Mouse (Mus musculus): ENCODE data around the gene 1700102P08Rik. TPM values are rescaled to one million over a fixed set of nuclear protein-coding genes. Genes with fewer than 3 reads are reported as not detected.

The 1700102P08Rik gene
- polyA plus RNA-seq, 1 experiment from 2014 or later: 1.6 TPM

DNA sequence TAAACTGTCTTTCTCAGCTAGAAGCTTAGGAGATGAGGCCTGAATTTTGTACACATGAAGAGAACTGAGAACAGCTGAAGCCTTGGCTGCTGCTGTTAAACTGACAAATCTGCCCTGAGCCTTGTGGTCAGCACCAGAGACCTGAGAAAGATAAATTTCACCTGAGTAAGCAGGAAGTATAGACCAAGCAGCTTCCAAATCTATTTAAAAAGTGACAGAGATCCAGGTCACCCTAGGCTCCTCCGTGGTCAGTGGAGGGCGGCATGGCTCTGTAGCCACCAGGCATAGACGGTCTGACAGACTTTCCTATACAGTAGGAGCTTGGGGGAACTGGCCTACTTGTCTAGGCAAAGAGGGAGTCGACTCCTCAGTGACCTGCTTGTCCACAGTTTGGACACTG, 5.8 kb upstream of the 1700102P08Rik start:
- no peak overlapping the region for H3K4me3 ChIP-seq
- no peak overlapping the region for H3K27ac ChIP-seq (replicated peaks)
- no peaks in the 10 kb centered on the region for H3K4me1 ChIP-seq
- H3K36me3 ChIP-seq: peaks cover 90% of the 10 kb centered on the region
- H3K9me3 ChIP-seq: no peaks in the 10 kb centered on the region
- H3K27me3 ChIP-seq: no peaks in the 10 kb centered on the region
- H3K9ac ChIP-seq (replicated peaks): no peak overlapping the region
- no peak overlapping the region for H3K4me2 ChIP-seq (replicated peaks)
- no peak for ATAC-seq (replicated peaks)
- WGBS: 88% methylated on average over 4 of the region's 4 CpGs

DNA sequence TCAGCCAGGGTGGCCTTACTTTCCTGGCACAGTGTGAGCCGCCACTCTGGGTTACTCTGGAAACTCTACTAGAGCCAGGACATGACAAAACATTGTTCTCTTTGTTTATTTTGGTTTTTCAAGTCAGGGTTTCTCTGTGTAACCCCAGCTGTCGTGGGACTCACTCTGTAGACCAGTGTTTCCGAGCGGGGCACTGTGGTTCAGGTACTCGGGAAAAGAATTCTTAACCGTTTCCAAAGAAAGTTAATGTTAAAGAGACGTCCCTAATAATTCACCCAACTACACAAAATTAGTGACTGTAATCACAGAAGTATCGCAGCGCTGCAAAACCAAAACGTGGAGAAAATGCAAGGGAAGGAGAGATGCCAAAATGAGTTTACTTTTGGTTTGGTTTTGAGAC, 4.0 kb upstream of the 1700102P08Rik start:
- Histone ChIP-seq H3K4me1 (no peaks in the 10 kb centered on the region), H3K9me3 (no peaks in the 10 kb centered on the region), H3K9ac (replicated peaks) (no peak overlapping the region), H3K4me2 (replicated peaks) (no peak overlapping the region), H3K27ac (replicated peaks) (no peak overlapping the region), H3K36me3 (peaks cover 84% of the 10 kb centered on the region), H3K4me3 (no peak overlapping the region), H3K27me3 (no peaks in the 10 kb centered on the region)
- no peak for ATAC-seq (replicated peaks)
- WGBS: 88% methylated on average over 10 of the region's 10 CpGs

DNA sequence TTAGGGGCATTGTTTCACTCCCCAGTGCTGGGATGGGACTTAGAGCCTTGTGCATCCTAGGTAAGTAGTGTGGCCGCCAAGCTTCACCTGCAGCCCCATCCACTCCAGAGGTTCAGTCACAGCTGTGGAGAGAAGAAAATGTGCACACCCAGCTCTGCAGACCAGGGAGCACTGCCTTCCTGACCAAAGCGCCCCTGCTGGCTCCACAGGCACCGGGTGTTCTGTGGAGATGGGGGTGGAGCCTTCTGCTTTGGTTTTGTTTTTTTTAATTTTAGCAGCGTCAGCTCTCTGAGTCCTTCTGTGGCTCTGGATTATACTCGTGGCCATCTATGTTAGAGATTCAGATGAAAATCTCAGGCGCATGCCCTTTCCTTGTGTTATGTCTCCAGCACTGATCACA, 3.4 kb upstream of the 1700102P08Rik start:
- no peaks in the 10 kb centered on the region for H3K27me3 ChIP-seq
- H3K27ac ChIP-seq (replicated peaks): no peak overlapping the region
- H3K4me3 ChIP-seq: no peak overlapping the region
- no peak overlapping the region for H3K9ac ChIP-seq (replicated peaks)
- no peak overlapping the region for H3K4me2 ChIP-seq (replicated peaks)
- no peaks in the 10 kb centered on the region for H3K4me1 ChIP-seq
- WGBS: 88% methylated on average over 6 of the region's 6 CpGs
- H3K9me3 ChIP-seq: no peaks in the 10 kb centered on the region
- ATAC-seq (replicated peaks): no peak
- peaks cover 78% of the 10 kb centered on the region for H3K36me3 ChIP-seq

DNA sequence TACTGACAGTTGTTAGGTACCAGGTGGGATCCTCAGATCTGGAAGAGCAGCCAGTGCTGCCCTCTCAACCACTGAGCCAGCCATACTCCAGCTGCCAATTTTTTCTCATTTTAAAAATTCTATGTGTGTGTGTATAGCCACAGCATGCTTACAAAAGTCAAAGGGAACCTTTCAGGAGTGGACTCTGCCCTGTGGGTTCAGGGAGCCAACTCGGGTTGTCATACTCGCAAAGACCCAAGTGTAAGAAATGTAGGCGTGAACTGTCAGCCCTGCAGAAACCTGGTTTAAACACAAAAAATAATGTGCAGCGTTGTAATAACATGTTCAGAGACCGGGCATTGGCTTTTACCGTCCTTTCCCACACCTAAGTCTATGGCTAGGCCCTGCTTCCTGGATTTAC, 1.6 kb downstream of the 1700102P08Rik start:
- Histone ChIP-seq H3K36me3 (peaks cover 33% of the 10 kb centered on the region), H3K9ac (replicated peaks) (no peak overlapping the region), H3K27ac (replicated peaks) (no peak overlapping the region), H3K9me3 (no peaks in the 10 kb centered on the region), H3K4me2 (replicated peaks) (no peak overlapping the region), H3K4me1 (no peaks in the 10 kb centered on the region), H3K27me3 (no peaks in the 10 kb centered on the region), H3K4me3 (no peak overlapping the region)
- 96% methylated on average over 6 of the region's 6 CpGs for WGBS
- ATAC-seq (replicated peaks): no peak

DNA sequence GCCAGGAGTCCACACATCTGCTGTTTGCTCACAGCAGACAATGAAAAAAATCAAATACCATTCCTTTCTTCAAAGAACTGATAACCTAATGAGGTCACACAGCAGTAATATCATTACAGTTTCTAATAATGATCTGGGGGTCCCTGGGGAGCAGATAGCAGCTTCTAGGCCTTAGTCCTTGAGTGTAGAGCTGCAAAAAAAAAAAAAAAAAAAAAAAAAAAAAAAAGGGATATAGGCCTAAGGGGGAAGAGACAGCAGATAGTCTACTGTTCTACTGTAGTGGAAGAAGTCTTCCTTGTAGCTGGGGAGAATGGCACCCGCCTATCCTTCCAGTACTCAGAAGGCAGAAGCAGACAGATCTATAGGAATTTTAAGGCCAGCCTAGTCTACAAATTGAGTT, 2.8 kb downstream of the 1700102P08Rik start:
- Histone ChIP-seq H3K27me3 (no peaks in the 10 kb centered on the region), H3K36me3 (peaks cover 25% of the 10 kb centered on the region), H3K27ac (replicated peaks) (no peak overlapping the region), H3K4me1 (no peaks in the 10 kb centered on the region), H3K4me3 (no peak overlapping the region), H3K4me2 (replicated peaks) (no peak overlapping the region), H3K9ac (replicated peaks) (no peak overlapping the region), H3K9me3 (no peaks in the 10 kb centered on the region)
- ATAC-seq (replicated peaks): no peak
- WGBS: 87% methylated on average over 1 of the region's 1 CpGs

DNA sequence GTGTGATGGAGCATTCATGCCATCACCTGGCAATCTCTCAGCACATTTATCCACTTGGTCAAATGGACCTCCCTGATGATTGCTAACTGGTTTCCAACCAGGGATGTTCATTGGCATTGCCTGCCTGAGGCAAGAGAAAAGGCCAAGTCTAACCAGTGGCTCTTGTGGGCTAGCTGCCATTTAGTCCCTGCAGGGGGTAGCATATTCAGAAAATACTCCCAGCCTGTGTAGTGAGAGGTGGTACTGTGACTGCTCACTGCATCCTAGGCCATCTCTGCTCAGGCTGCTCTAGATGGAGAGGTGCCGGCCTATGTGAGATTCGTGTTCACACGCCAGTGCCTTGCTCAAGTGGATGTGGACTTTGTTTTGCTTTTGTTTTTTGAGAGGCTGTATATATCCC, 5.7 kb downstream of the 1700102P08Rik start:
- H3K27me3 ChIP-seq: no peaks in the 10 kb centered on the region
- H3K4me2 ChIP-seq (replicated peaks): no peak overlapping the region
- peaks cover 12% of the 10 kb centered on the region for H3K4me1 ChIP-seq
- ATAC-seq (replicated peaks): no peak
- no peaks in the 10 kb centered on the region for H3K9me3 ChIP-seq
- H3K36me3 ChIP-seq: no peaks in the 10 kb centered on the region; the same call in 1 of the 2 replicates
- WGBS: 86% methylated on average over 3 of the region's 3 CpGs
- no peak overlapping the region for H3K27ac ChIP-seq (replicated peaks)
- H3K9ac ChIP-seq (replicated peaks): no peak overlapping the region
- no peak overlapping the region for H3K4me3 ChIP-seq

DNA sequence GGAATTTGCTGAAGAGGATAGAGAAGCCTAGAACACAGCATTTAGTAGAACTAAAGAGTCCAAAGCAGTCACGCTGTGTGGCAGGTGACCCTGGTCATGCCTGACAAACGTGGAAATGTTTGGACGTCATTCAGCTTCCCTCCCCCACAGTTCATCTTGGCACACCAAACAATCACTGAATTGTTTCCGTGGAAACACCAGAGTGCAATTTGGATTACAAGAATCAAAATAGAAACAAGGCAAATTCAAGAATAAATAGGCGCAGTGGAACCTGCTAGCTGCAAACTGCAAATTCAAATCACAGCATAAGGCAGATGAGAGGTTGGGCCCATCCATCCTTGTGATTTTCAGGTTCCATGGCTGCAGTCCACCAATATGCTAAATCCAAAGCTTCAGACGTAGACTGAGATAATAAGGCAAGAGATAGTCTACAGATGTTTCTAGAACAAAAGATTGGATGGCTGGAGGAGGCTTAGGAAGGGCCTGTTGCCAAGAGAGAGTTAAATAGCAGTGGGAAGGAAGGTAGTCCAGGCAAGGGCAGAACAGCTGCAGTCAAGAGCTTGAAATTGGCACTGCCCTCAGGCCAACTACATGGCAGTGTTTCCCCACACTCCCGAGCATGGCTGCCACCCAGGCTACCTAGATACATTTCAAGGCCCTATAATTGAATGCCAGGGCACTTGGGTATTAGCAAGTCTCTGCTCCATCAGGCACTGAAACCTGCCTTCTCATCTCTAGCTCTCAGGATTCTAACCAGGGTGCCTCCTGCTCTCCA, 8.8 kb downstream of the 1700102P08Rik start:
- no peak overlapping the region for H3K9ac ChIP-seq (replicated peaks)
- H3K4me3 ChIP-seq: no peak overlapping the region
- H3K27ac ChIP-seq (replicated peaks): peak overlapping the region; percentile 70
- no peak overlapping the region for H3K4me2 ChIP-seq (replicated peaks)
- H3K36me3 ChIP-seq: no peaks in the 10 kb centered on the region
- peaks cover 12% of the 10 kb centered on the region for H3K4me1 ChIP-seq
- no peaks in the 10 kb centered on the region for H3K27me3 ChIP-seq
- WGBS: 32% methylated on average over 7 of the region's 7 CpGs
- no peak for ATAC-seq (replicated peaks)
- H3K9me3 ChIP-seq: no peaks in the 10 kb centered on the region

DNA sequence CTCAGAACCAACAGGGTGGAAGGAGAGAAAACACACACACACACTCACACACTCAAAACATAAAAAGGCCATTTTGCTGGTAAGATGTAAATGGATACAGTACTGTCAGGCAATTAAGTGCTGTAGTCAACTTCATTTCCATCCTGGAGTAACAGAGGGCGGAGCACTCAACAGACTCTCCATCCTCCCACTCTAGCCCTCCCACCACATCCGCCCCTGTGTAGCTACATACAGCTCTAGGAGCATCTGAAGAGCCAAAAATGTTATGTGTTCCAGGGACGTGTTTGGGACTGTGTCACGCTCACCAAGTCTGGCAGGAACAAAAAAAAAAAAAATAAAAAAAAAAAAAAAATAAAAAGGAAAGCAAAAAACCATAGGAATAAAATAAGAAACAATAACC, 10.5 kb downstream of the 1700102P08Rik start:
- no peak overlapping the region for H3K4me3 ChIP-seq
- H3K9ac ChIP-seq (replicated peaks): no peak overlapping the region
- no peak overlapping the region for H3K4me2 ChIP-seq (replicated peaks)
- H3K27me3 ChIP-seq: no peaks in the 10 kb centered on the region
- no peak overlapping the region for H3K27ac ChIP-seq (replicated peaks)
- H3K4me1 ChIP-seq: peaks cover 12% of the 10 kb centered on the region
- WGBS: 86% methylated on average over 4 of the region's 4 CpGs
- ATAC-seq (replicated peaks): no peak
- H3K36me3 ChIP-seq: no peaks in the 10 kb centered on the region
- H3K9me3 ChIP-seq: no peaks in the 10 kb centered on the region

DNA sequence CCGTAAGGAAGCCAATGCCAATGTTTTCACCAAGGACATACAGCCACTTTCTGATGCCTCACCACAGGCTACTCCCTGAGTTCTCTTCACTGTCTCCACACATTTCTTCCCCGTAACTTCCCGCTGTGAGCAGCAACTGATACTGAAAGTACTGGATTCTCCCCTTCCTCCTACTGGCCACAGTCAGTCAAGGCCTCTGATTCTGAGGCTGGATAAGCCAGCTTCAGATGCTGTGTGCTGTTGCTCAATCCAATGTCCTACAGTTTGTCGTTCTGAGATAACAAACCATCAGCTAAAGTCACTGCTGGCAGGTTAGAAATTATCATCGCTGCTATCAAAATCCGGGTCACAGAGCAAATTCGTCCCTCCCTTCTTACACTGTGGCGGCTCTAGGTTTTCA, 11.8 kb downstream of the 1700102P08Rik start:
- Histone ChIP-seq H3K27me3 (no peaks in the 10 kb centered on the region), H3K4me1 (peaks cover 12% of the 10 kb centered on the region), H3K4me3 (no peak overlapping the region), H3K36me3 (no peaks in the 10 kb centered on the region), H3K9ac (replicated peaks) (no peak overlapping the region), H3K9me3 (no peaks in the 10 kb centered on the region), H3K27ac (replicated peaks) (no peak overlapping the region), H3K4me2 (replicated peaks) (no peak overlapping the region)
- 81% methylated on average over 8 of the region's 8 CpGs for WGBS
- no peak for ATAC-seq (replicated peaks)

DNA sequence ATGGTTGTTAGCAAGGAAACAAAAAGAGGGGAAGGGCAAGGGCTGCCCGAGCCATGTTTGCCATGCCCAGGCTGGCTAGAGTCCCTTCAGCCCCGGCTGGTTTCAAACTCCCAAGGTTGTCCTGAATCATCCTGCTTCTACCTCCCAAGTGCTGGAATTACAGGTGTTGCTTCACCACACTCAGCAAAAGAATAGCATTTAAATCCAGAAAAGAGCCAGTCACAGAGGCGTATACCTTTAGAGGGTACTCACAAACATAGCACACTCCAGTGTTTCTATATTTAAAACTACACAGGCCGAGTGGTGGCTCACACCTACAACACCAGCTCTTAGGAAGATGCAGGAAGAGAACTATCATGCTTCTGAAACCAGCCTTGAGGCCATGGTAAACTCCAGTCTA, 16.9 kb downstream of the 1700102P08Rik start:
- Histone ChIP-seq H3K36me3 (no peaks in the 10 kb centered on the region), H3K4me1 (peaks cover 9% of the 10 kb centered on the region; the same call in 1 of the 2 replicates), H3K4me3 (no peak overlapping the region), H3K4me2 (replicated peaks) (no peak overlapping the region), H3K9me3 (no peaks in the 10 kb centered on the region), H3K27me3 (no peaks in the 10 kb centered on the region), H3K9ac (replicated peaks) (no peak overlapping the region), H3K27ac (replicated peaks) (no peak overlapping the region)
- 92% methylated on average over 4 of the region's 4 CpGs for WGBS
- ATAC-seq (replicated peaks): no peak

DNA sequence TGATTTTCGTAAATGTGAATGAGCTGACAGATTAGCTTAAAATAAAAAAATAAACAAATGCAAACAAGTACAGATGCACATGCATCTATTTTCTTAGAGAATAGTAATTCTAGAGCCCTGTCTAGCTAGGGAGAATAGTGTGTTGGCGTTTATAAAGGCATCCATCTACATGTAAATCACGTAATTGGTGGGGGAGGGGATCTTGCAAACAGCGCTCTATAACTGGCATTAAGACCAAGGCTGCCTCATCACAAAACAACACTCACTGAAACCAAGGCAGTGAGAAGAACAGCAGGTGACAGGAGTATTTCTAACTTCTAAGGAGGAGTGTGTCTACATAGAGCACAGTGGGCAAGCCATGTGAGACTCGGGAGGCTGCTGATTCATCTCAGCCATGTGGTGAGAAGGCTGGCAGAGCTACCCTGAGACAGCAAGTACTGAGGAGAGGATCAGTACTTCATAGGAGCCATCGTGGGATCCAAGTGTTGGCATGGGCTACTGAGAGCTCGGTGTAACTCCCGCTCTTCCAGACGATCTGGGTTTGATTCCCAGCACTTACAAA, 18.9 kb downstream of the 1700102P08Rik start:
- Histone ChIP-seq H3K4me1 (peaks cover 9% of the 10 kb centered on the region; the same call in 1 of the 2 replicates), H3K9ac (replicated peaks) (no peak overlapping the region), H3K4me3 (no peak overlapping the region), H3K4me2 (replicated peaks) (no peak overlapping the region), H3K27me3 (no peaks in the 10 kb centered on the region), H3K36me3 (no peaks in the 10 kb centered on the region), H3K9me3 (no peaks in the 10 kb centered on the region), H3K27ac (replicated peaks) (no peak overlapping the region)
- WGBS: 65% methylated on average over 9 of the region's 9 CpGs
- ATAC-seq (replicated peaks): no peak

DNA sequence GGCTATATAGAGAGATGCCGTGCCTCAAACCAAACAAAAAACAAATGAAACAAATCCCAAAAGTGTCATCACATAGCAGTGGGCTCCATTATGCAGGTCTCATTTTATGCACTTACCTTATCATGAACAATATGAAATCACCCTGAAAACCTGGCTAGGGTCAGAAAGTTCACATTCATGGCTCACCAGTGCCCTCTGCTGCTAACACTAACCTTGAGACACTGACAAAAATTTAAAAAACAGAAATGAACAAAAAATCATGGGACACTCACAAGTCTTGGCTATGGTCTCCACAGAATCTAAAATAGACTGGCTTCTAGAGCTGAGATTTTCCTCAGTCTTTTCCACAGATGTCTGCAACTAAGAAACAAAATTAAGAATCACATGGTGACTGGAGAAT, 19.6 kb downstream of the 1700102P08Rik start:
- Histone ChIP-seq H3K4me3 (no peak overlapping the region), H3K27ac (replicated peaks) (no peak overlapping the region), H3K9me3 (no peaks in the 10 kb centered on the region), H3K4me1 (peaks cover 9% of the 10 kb centered on the region; the same call in 1 of the 2 replicates), H3K27me3 (no peaks in the 10 kb centered on the region), H3K4me2 (replicated peaks) (no peak overlapping the region), H3K9ac (replicated peaks) (no peak overlapping the region), H3K36me3 (no peaks in the 10 kb centered on the region)
- no peak for ATAC-seq (replicated peaks)
- WGBS: 75% methylated on average over 1 of the region's 1 CpGs

DNA sequence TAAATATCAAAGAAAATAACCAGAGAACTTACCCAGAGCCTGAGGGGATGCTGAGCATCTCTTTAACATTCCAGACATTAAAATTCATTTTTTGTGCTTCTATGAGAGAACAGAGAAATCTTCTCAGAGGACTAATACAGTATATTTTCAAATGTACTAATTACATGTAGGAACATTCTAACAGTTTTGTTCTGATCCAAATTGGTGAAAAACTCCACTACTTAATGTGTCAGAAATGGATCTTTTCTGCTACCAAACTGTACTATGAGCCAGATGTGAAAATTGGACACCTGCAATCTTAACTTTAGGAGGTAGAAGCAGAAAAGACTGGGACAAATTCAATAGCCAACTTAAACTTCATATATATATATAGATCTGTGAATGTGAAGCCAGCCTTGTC, 35.8 kb downstream of the 1700102P08Rik start, which contains the start of gene Ccdc36:
TSS of gene Ccdc36 (minus strand) at position 101 of the 400 bp plus-strand sequence.
- Histone ChIP-seq H3K9me3 (no peaks in the 10 kb centered on the region), H3K27ac (replicated peaks) (no peak within 1 kb of the TSS), H3K9ac (replicated peaks) (no peak within 1 kb of the TSS), H3K4me2 (replicated peaks) (no peak within 1 kb of the TSS), H3K27me3 (no peaks in the 10 kb centered on the region), H3K4me3 (no peak within 1 kb of the TSS), H3K36me3 (no peaks in the 10 kb centered on the region), H3K4me1 (peaks cover 5% of the 10 kb centered on the region; the same call in 1 of the 2 replicates)
- no peak for ATAC-seq (replicated peaks)

All from forebrain, embryonic 15.5 days (tissue).